In the genomic region with DNA sequence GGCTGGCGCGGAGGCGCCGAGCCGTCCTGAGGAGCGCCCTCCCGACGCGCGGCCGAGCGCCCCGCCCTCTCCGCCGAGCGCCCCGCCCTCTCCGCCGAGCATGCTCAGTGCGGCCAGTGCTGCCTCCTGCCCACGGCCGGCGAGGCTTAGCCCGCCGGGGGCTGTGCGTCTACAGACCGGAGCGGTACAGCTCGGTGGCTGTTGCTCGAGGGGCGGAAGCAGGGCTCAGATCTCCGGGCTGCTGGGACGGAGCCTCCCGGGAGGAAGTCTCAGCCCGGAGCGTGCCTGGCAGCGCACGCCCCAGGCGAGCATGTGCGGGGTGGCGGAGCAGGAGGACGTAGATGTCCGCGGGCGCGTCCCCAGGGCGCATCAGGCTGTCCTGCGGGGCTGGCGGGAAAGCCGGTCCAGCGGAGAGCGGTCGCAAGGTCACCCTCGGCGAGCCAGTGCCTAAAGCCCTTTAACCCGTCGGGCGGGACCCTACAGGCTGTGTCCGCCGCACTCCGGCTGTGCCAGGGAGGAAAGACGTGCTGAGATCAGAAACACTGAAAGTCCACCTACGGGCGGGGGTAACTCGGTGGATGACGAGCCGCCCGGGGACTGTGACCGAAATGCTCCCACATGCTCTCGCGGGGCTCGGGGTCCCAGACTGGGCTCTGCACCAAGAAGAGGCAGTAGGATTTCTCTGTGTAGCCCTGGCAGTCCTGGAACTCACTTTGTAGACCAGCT, we compare ENCODE assay signal across 8 mouse cellular contexts. TPM values are rescaled to one million over a fixed set of nuclear protein-coding genes. Genes with fewer than 3 reads are reported as not detected.
DNase-seq lines count a peak whose midpoint lies in the region; ATAC-seq lines count a peak whose summit lies in the region.

No protein-coding gene starts in this region.

- H3K36me3 ChIP-seq in intestine, embryonic 14.5 days (ENCODE audit: control insufficient read depth, insufficient read depth, low read length) = no peaks in the 10 kb centered on the region

- H3K4me2 ChIP-seq in intestine, embryonic 14.5 days (ENCODE audit: low read length) = peak overlapping the region; percentile 81

- ATAC-seq in intestine, embryonic 14.5 days (replicated peaks; ENCODE audit: low FRiP score, low TSS enrichment, low read depth) = peak; percentile 97
- ATAC-seq in megakaryocyte progenitor cell, adult 5-6 weeks (replicated peaks; ENCODE audit: poor library complexity) = peak; percentile 75

- intact Hi-C loops in gastrocnemius, postnatal 14 days (cut with DNase I; ENCODE audit: low total_unique reads) = no loop called here
- intact Hi-C loops in left cerebral cortex, postnatal 10 days (cut with DNase I) = loop anchor here (10.0 kb wide), 2 partner anchors 119 to 331 kb away; partner anchors contain the start of gene Tspan5

- no peaks in the 10 kb centered on the region for H3K9me3 ChIP-seq in intestine, embryonic 14.5 days (ENCODE audit: control insufficient read depth, low read length)

- DNase-seq in adrenal gland, adult 18-20 months (ENCODE audit: low spot score in 2 of 2) = peak; percentile 92 to 93
- peak; percentile 91 for DNase-seq in embryo, embryonic 10.5 days (ENCODE audit: low spot score)
- DNase-seq in gastrocnemius, postnatal 14 days = peak; percentile 92
- peak; percentile 95 for DNase-seq in intestine, embryonic 14.5 days (ENCODE audit: low spot score)
- DNase-seq in left cerebral cortex, postnatal 10 days (ENCODE audit: extremely low spot score in 1 of 2, low spot score in 2 of 2) = peak; percentile 76 to 94
- DNase-seq in right cerebral cortex, postnatal 10 days (ENCODE audit: low spot score in 2 of 2) = peak; percentile 93 to 94
- peak; percentile 89 for DNase-seq in urinary bladder, postnatal 14 days (ENCODE audit: low spot score)

- peak overlapping the region; percentile 87 for H3K4me3 ChIP-seq in intestine, embryonic 14.5 days (ENCODE audit: low read depth, low read length)

- peaks cover 15% of the 10 kb centered on the region for H3K4me1 ChIP-seq in intestine, embryonic 14.5 days (replicated peaks; ENCODE audit: control insufficient read depth, insufficient read depth, low read length)

- H3K27ac ChIP-seq in intestine, embryonic 14.5 days (ENCODE audit: low read depth) = peak overlapping the region; percentile 85

- no peaks in the 10 kb centered on the region for H3K27me3 ChIP-seq in intestine, embryonic 14.5 days (replicated peaks; ENCODE audit: control insufficient read depth, insufficient read depth, low read length)

- peak overlapping the region; percentile 85 for H3K9ac ChIP-seq in intestine, embryonic 14.5 days (ENCODE audit: low read length)

- WGBS in intestine, embryonic 14.5 days = under 1% methylated on average over 53 of the region's 72 CpGs

RNA-seq across cellular contexts. Expression of gene Rap1gds1, which starts 0.5 kb away (rescaled TPM):
- 10 to 100 TPM; 46.3 to 52.5 TPM for total RNA-seq in adrenal gland, adult 18-20 months (2021)
- total RNA-seq in gastrocnemius, postnatal 14 days (2021) = 10 to 100 TPM; 36.1 to 37.6 TPM
- 61.4 and 66.6 TPM in 2 replicates for polyA plus RNA-seq in intestine, embryonic 14.5 days (2014; fragmentation: Nextera tagmentation; extraction: Ambion mirVana)
- 100 to 1,000 TPM; 270 to 280 TPM for total RNA-seq in left cerebral cortex, postnatal 10 days (2021)
- 51.6 and 57.5 TPM in 2 replicates for total RNA-seq in megakaryocyte progenitor cell, adult 5-6 weeks (2015)
- total RNA-seq in megakaryocyte progenitor cell, adult 5-6 weeks (2017) = 19.2 and 27.8 TPM in 2 replicates

Comparison
In these comparisons a context has a peak if more than half of its experiments do, and no peak if none do; other contexts are left out.
1. Peak in every context shown above with its lines: DNase-seq, ATAC-seq, H3K4me3 ChIP-seq and H3K27ac ChIP-seq.
2. RNA of gene Rap1gds1, which starts 0.5 kb away (total RNA-seq): 270 to 280 TPM in left cerebral cortex, postnatal 10 days; 19.2 to 57.5 TPM in megakaryocyte progenitor cell, adult 5-6 weeks, 46.3 to 52.5 TPM in adrenal gland, adult 18-20 months and 36.1 to 37.6 TPM in gastrocnemius, postnatal 14 days; every median in the first group is over 4 times any median in the second.